Mouse (Mus musculus): ENCODE data around the gene Dusp19. TPM values are rescaled to one million over a fixed set of nuclear protein-coding genes. Genes with fewer than 3 reads are reported as not detected.

Dusp19 gene
- 8.8 and 10.2 TPM in 2 replicates for polyA plus RNA-seq (2012; rRNA removed; ENCODE audit: low replicate concordance)

DNA sequence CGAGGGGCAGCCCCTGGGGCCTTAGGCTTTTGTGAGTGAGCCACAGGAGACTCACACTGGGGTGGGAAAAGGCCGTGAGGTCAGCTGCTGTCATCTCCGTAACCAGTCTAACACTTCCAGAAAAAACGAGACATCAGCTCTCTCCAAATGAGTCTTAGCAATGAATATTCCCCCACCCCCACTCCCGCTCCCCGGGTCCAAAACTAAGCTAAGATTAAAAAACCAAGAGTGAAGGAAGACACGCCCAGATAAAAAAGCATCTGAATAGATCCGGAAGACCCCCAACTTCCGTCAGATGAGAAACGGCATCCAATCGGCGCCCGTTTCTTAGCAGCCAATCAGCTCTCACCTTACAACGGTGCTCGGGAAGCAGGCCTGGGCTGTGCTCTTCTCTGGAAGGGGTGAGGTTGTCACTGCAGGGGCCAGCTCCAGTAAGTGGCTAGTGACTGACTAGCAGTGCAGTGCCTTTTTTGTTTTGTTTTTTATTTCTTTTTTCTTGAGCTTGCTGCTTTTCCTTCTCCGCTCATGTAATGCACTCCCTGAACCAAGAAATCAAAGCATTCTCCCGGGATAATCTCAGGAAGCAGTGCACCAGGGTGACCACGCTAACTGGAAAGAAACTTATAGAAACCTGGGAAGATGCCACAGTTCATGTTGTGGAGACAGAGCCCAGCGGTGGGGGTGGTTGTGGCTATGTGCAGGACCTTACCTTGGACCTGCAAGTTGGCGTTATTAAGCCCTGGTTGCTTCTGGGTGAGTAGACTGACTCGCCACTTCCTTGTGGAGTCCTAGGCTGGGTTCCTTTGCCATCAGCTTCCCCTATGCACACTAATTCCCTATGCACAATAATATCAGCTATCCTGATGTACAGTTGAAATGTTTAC lies at the start of gene Dusp19, which contains the start of gene Nup35:
Dusp19 (plus strand) TSS at position 192 of the 884 bp plus-strand sequence.
Nup35 (plus strand) TSS at position 383 of the 884 bp plus-strand sequence.

DNA sequence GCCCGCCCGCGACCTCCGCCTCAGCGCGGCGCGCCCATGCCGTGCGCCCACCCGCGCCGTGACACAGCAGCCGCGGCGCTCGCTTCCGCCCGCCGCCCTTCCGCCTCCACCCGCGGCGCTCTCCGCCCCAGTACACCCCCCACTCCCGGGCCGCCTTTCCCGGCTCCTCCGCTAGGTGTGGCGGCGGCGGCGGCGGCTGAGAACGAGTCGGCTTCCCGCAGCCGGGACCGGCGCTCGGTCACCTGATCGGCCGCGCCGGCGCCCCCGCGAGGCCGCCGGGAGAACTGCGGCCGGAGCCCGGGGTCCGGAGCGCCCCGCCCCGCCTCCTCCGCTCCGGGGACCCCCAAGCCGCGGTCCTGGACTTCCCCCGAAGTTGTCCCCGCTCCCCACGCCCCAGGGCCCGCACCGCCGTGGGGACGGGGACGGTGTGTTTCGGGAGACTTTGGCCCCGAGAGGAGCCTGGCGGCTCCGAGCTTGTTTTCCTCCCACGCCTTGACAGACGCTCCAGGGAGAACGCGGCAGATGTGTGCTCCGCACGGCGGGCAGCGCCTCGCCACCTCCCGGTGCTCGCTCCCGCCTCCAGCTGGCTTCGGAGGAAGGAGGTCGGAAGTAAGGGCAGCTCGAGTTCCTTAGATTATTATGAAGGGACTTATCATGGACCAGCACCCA lies 35.7 kb upstream of the Dusp19 start, which contains the start of gene Nckap1:
Nckap1 (minus strand) TSS at position 338 of the 669 bp plus-strand sequence.

Other genes starting within 250 kb of the Dusp19 start
- 1.1 and 10.6 TPM in 2 replicates for gene Frzb, start 169.4 kb upstream of the Dusp19 start, polyA plus RNA-seq (2012; rRNA removed; ENCODE audit: low replicate concordance)
- gene Nckap1, start 35.7 kb upstream of the Dusp19 start, polyA plus RNA-seq (2012; rRNA removed; ENCODE audit: low replicate concordance) = 51.9 and 52.5 TPM in 2 replicates
- 23.1 and 30.4 TPM in 2 replicates for gene Nup35, start 191 bp downstream of the Dusp19 start, polyA plus RNA-seq (2012; rRNA removed; ENCODE audit: low replicate concordance)